Mouse (Mus musculus): ENCODE data around the gene Gm9964.
"Not testable (repeated sequence)": the region's sequence is repeated elsewhere in the genome, so short reads cannot be mapped to it uniquely, and the experiment has no call there.

DNA sequence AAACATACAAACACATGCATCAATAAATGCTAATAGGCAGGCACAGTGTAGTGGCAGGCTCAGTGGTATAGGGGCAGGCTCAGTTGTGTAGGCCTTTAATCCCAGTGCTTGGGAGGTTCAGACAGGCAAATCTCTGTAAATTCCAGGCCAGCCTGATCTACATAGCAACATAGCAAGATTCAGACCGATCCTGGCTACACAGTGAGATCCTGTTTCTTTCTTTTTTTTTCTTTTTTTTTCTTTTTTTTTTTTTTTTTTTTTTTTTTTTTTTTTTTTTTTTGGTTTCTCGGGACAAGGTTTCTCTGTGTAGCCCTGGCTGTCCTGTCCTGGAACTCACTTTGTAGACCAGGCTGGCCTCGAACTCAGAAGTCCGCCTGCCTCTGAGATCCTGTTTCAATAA, 36.6 kb downstream of the Gm9964 start:
- not testable (repeated sequence) for TF ChIP-seq CTCF (IDR thresholded peaks at IDR 0.05; ENCODE audit: low read depth, low read length); POLR2A (IDR thresholded peaks at IDR 0.05; ENCODE audit: borderline replicate concordance, low read depth, low read length)
